Mouse (Mus musculus) cerebellum, adult 9-11 months (tissue): ENCODE data around the gene Slc9a9.
A peak's percentile ranks its signal among the peaks of the same experiment; 100 is the strongest.

Experiments
- DNase-seq: peaks from one replicate; pipeline ENCODE4 v3.0.0; 2022

Slc9a9 gene

GRCm38 (mm10) chr9:95086109-95086821 is 416.6 kb downstream of the Slc9a9 start:
- DNase-seq = no peak

GRCm38 (mm10) chr9:95088221-95088620 is 418.5 kb downstream of the Slc9a9 start:
- no peak for DNase-seq

GRCm38 (mm10) chr9:95089050-95089449 is 419.3 kb downstream of the Slc9a9 start:
- DNase-seq = no peak

- DNase-seq = no peak
Observed at GRCm38 (mm10) chr9:95096486-95096885, 426.8 kb downstream of the Slc9a9 start.

- DNase-seq = no peak
Observed at GRCm38 (mm10) chr9:95105768-95106167, 436.1 kb downstream of the Slc9a9 start.

- no peak for DNase-seq
Observed at GRCm38 (mm10) chr9:95109799-95110198, 440.1 kb downstream of the Slc9a9 start.

- DNase-seq = no peak
Observed at GRCm38 (mm10) chr9:95110768-95111167, 441.1 kb downstream of the Slc9a9 start.

- DNase-seq = no peak
Observed at GRCm38 (mm10) chr9:95111732-95112131, 442.0 kb downstream of the Slc9a9 start.

GRCm38 (mm10) chr9:95113157-95114135 is 443.7 kb downstream of the Slc9a9 start:
- peak; percentile 17 for DNase-seq

- no peak for DNase-seq
Observed at GRCm38 (mm10) chr9:95120062-95120461, 450.4 kb downstream of the Slc9a9 start.

- DNase-seq = no peak
Observed at GRCm38 (mm10) chr9:95121151-95121835, 451.6 kb downstream of the Slc9a9 start.

GRCm38 (mm10) chr9:95125683-95126082 is 456.0 kb downstream of the Slc9a9 start:
- no peak for DNase-seq

- DNase-seq = no peak
Observed at GRCm38 (mm10) chr9:95127774-95128173, 458.1 kb downstream of the Slc9a9 start.

GRCm38 (mm10) chr9:95149206-95149729 is 479.6 kb downstream of the Slc9a9 start:
- DNase-seq = no peak

- no peak for DNase-seq
Observed at GRCm38 (mm10) chr9:95150096-95150495, 480.4 kb downstream of the Slc9a9 start.

- DNase-seq = no peak
Observed at GRCm38 (mm10) chr9:95150597-95150996, 480.9 kb downstream of the Slc9a9 start.

GRCm38 (mm10) chr9:95150998-95151397 is 481.3 kb downstream of the Slc9a9 start:
- no peak for DNase-seq

- no peak for DNase-seq
Observed at GRCm38 (mm10) chr9:95151746-95152145, 482.0 kb downstream of the Slc9a9 start.

GRCm38 (mm10) chr9:95153966-95154365 is 484.3 kb downstream of the Slc9a9 start:
- no peak for DNase-seq

GRCm38 (mm10) chr9:95157948-95158347 is 488.2 kb downstream of the Slc9a9 start:
- no peak for DNase-seq

- DNase-seq = no peak
Observed at GRCm38 (mm10) chr9:95158916-95159315, 489.2 kb downstream of the Slc9a9 start.

- DNase-seq = peak; percentile 15
Observed at GRCm38 (mm10) chr9:95160575-95161300, 491.0 kb downstream of the Slc9a9 start.
